Mouse (Mus musculus) heart, embryonic 13.5 days (tissue): Measurements from ENCODE around the gene Adra2a. TPM values are rescaled to one million over a fixed set of nuclear protein-coding genes. Genes with fewer than 3 reads are reported as not detected.
A peak's percentile ranks its signal among the peaks of the same experiment; 100 is the strongest.

Experiments
- ATAC-seq: fragments of 200-750 bp; cut with Nextera tagmentation; 2 replicates; pipeline ENCODE4 v1.8.0; 2017; ENCODE audit warnings: moderate TSS enrichment; ENCODE audit not compliant: insufficient number of reproducible peaks, low FRiP score, low TSS enrichment; ENCODE audit errors: extremely low read depth
- H3K27ac ChIP-seq: fragments of 300-500 bp; sonication (generic); replicated peaks from 2 replicates; pipeline ENCODE4 v1.5.1; 2015; ENCODE audit warnings: moderate library complexity, mild to moderate bottlenecking, inconsistent platforms
- H3K27me3 ChIP-seq: fragments of 300-500 bp; sonication (generic); replicated peaks from 2 replicates; pipeline ENCODE4 v1.6.1; 2015; ENCODE audit warnings: mild to moderate bottlenecking, inconsistent platforms
- H3K36me3 ChIP-seq: fragments of 300-500 bp; sonication (generic); 2 replicates; pipeline ENCODE4 v1.6.1; 2015; ENCODE audit warnings: mild to moderate bottlenecking, inconsistent platforms
- H3K4me1 ChIP-seq: fragments of 300-500 bp; sonication (generic); 2 replicates; pipeline ENCODE4 v1.6.1; 2015; ENCODE audit warnings: inconsistent platforms
- H3K4me2 ChIP-seq: fragments of 300-500 bp; sonication (generic); 2 replicates; pipeline ENCODE4 v1.6.1; 2015; ENCODE audit warnings: inconsistent platforms, mild to moderate bottlenecking, moderate library complexity
- H3K4me3 ChIP-seq: fragments of 300-500 bp; sonication (generic); 2 replicates; pipeline ENCODE4 v1.5.1; 2015; ENCODE audit warnings: moderate library complexity, mild to moderate bottlenecking, inconsistent platforms
- H3K9ac ChIP-seq: fragments of 300-500 bp; sonication (generic); 2 replicates; pipeline ENCODE4 v1.6.1; 2015; ENCODE audit warnings: inconsistent platforms, mild to moderate bottlenecking, moderate library complexity
- H3K9me3 ChIP-seq: fragments of 300-500 bp; sonication (generic); 2 replicates; pipeline ENCODE4 v1.6.1; 2016; ENCODE audit warnings: inconsistent platforms
- WGBS: fragments of 180-500 bp; shearing (Covaris S2); methylation state at CpG from one replicate; pipeline ENCODE4 v1.1.7; 2015; ENCODE audit warnings: mixed read lengths; 5-methylcytosine and 5-hydroxymethylcytosine counted together
- polyA plus RNA-seq: library from polyadenylated mRNA; unstranded; fragments of >200 nt; fragmentation: Nextera tagmentation; extraction: Ambion mirVana; gene quantifications from 2 replicates; pipeline ENCODE4 v1.2.1, GENCODE M21; 2015

Gene Adra2a
- polyA plus RNA-seq, 1 experiment from 2014 or later = not detected

DNA sequence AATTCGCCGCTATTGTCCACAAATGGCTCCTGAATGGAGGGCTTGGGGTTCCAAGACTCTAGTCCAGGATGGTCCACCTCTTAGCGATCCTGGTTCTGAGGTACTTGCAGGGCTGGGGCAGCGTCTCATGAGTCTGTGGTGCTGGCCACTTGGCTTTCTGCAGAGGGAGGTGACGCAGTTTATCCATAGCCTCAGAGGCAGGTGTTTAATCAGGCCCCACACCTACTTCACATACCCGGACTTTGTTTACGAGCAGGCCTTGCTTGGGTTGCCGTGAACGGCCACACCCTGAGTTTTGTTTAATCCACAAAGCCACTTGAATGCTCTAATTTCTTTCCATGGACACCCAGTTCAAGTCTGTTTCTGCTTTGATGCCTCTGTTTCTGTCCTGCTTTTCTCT lies 37.4 kb downstream of the Adra2a start:
- Histone ChIP-seq H3K4me2 (no peak overlapping the region), H3K9me3 (no peaks in the 10 kb centered on the region), H3K9ac (no peak overlapping the region), H3K27me3 (0 out of 2 replicates have a peak, but pooled peaks cover 7% of the 10 kb centered on the region), H3K4me1 (no peaks in the 10 kb centered on the region), H3K4me3 (no peak overlapping the region), H3K36me3 (no peaks in the 10 kb centered on the region), H3K27ac (no peak overlapping the region)
- ATAC-seq = no peak
- WGBS = 77% methylated on average over 9 of the region's 9 CpGs

GRCm38 (mm10) chr19:54081716-54082165 lies 37.8 kb downstream of the Adra2a start:
- Histone ChIP-seq H3K36me3 (no peaks in the 10 kb centered on the region), H3K9me3 (no peaks in the 10 kb centered on the region), H3K27me3 (0 out of 2 replicates have a peak, but pooled peaks cover 7% of the 10 kb centered on the region), H3K4me3 (no peak overlapping the region), H3K4me1 (no peaks in the 10 kb centered on the region), H3K9ac (no peak overlapping the region), H3K27ac (no peak overlapping the region), H3K4me2 (no peak overlapping the region)
- no peak for ATAC-seq
- 58% methylated on average over 9 of the region's 9 CpGs for WGBS

- 0 out of 2 replicates have a peak, but pooled peaks cover 7% of the 10 kb centered on the region for H3K27me3 ChIP-seq
- no peak for ATAC-seq
- WGBS = 10% methylated on average over 10 of the region's 10 CpGs
- no peaks in the 10 kb centered on the region for H3K36me3 ChIP-seq
- H3K9ac ChIP-seq = no peak overlapping the region
- H3K4me2 ChIP-seq = peak overlapping the region; percentile 54
- peaks cover 14% of the 10 kb centered on the region for H3K4me1 ChIP-seq
- H3K4me3 ChIP-seq = no peak overlapping the region; the same call in 1 of the 2 replicates
- no peak overlapping the region for H3K27ac ChIP-seq
- no peaks in the 10 kb centered on the region for H3K9me3 ChIP-seq
These were observed 43.4 kb downstream of the Adra2a start for GRCm38 (mm10) chr19:54087319-54087718.

GRCm38 (mm10) chr19:54093599-54093998 lies 49.6 kb downstream of the Adra2a start:
- H3K4me2 ChIP-seq = no peak overlapping the region
- no peaks in the 10 kb centered on the region for H3K9me3 ChIP-seq
- no peak overlapping the region for H3K9ac ChIP-seq
- no peak overlapping the region for H3K4me3 ChIP-seq
- H3K27ac ChIP-seq = no peak overlapping the region
- 0 out of 2 replicates have a peak, but pooled peaks cover 8% of the 10 kb centered on the region for H3K4me1 ChIP-seq
- WGBS = 43% methylated on average over 3 of the region's 3 CpGs
- H3K36me3 ChIP-seq = no peaks in the 10 kb centered on the region
- peaks cover 5% of the 10 kb centered on the region; the same call in 1 of the 2 replicates for H3K27me3 ChIP-seq
- ATAC-seq = no peak

DNA sequence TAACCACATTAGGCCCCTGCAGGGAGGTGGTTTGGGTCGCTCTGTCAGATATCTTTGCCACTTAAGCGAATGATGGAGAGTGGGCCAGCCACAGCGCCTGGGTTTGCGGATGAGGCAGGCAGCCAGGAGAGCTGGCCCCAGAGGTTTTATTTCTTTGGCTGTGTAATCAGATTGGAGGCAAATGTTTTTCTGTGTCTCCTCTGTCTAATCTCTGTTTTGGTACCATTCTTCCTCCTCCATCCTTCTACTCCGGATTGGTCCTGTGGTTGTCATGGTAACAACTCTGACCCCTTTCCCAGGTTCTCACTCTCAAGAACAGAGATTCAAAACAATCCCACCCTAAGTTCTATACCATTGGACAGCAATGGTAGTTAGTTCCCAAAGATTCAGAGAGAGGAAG lies 51.8 kb downstream of the Adra2a start:
- Histone ChIP-seq H3K27me3 (peaks cover 5% of the 10 kb centered on the region; the same call in 1 of the 2 replicates), H3K36me3 (no peaks in the 10 kb centered on the region), H3K9ac (no peak overlapping the region), H3K9me3 (no peaks in the 10 kb centered on the region), H3K4me1 (0 out of 2 replicates have a peak, but pooled peaks cover 8% of the 10 kb centered on the region), H3K27ac (no peak overlapping the region), H3K4me3 (no peak overlapping the region), H3K4me2 (no peak overlapping the region)
- no peak for ATAC-seq
- WGBS = 62% methylated on average over 5 of the region's 5 CpGs

GRCm38 (mm10) chr19:54098367-54098766 lies 54.4 kb downstream of the Adra2a start:
- H3K27me3 ChIP-seq = peaks cover 5% of the 10 kb centered on the region; the same call in 1 of the 2 replicates
- no peak overlapping the region for H3K4me2 ChIP-seq
- H3K27ac ChIP-seq = no peak overlapping the region
- H3K9ac ChIP-seq = no peak overlapping the region
- no peak overlapping the region for H3K4me3 ChIP-seq
- WGBS = 78% methylated on average over 3 of the region's 3 CpGs
- H3K4me1 ChIP-seq = 0 out of 2 replicates have a peak, but pooled peaks cover 7% of the 10 kb centered on the region
- no peaks in the 10 kb centered on the region for H3K9me3 ChIP-seq
- no peak for ATAC-seq
- H3K36me3 ChIP-seq = no peaks in the 10 kb centered on the region

Other genes with a start within 250 kb of the Adra2a start
- gene Pdcd4, start 151.9 kb upstream of the Adra2a start, polyA plus RNA-seq = 34.4 and 34.6 TPM in 2 replicates
- gene Shoc2, start 99.8 kb upstream of the Adra2a start, polyA plus RNA-seq = 30.9 and 34.1 TPM in 2 replicates
- 47.6 and 54.1 TPM in 2 replicates for gene Bbip1, start 99.5 kb upstream of the Adra2a start, polyA plus RNA-seq